Mouse (Mus musculus): ENCODE measurements around the gene Igsf9b. TPM values are rescaled to one million over a fixed set of nuclear protein-coding genes. Genes with fewer than 3 reads are reported as not detected.

The Igsf9b gene
- polyA plus RNA-seq, 1 experiment = 11.6 TPM

- DNase-seq (ENCODE audit: low read depth) = peak; percentile 83
- no peak for TF ChIP-seq POLR2A (IDR thresholded peaks at IDR 0.05; ENCODE audit: borderline replicate concordance, extremely low read depth, insufficient read depth, insufficient read length, poor library complexity, severe bottlenecking)
- no peak for TF ChIP-seq CTCF (IDR thresholded peaks at IDR 0.05; ENCODE audit: borderline replicate concordance, extremely low read depth, insufficient read depth, insufficient read length)
These were observed 38.1 kb downstream of the Igsf9b start for GRCm38 (mm10) chr9:27336962-27337636.

- no peak for TF ChIP-seq CTCF (IDR thresholded peaks at IDR 0.05; ENCODE audit: borderline replicate concordance, extremely low read depth, insufficient read depth, insufficient read length)
- TF ChIP-seq POLR2A (IDR thresholded peaks at IDR 0.05; ENCODE audit: borderline replicate concordance, extremely low read depth, insufficient read depth, insufficient read length, poor library complexity, severe bottlenecking) = no peak
- DNase-seq (ENCODE audit: low read depth) = no peak
These were observed 40.2 kb downstream of the Igsf9b start for GRCm38 (mm10) chr9:27339168-27339567.

- TF ChIP-seq POLR2A (IDR thresholded peaks at IDR 0.05; ENCODE audit: borderline replicate concordance, extremely low read depth, insufficient read depth, insufficient read length, poor library complexity, severe bottlenecking) (no peak), CTCF (IDR thresholded peaks at IDR 0.05; ENCODE audit: borderline replicate concordance, extremely low read depth, insufficient read depth, insufficient read length) (no peak)
- peak; percentile 86 for DNase-seq (ENCODE audit: low read depth)
These were observed 47.7 kb downstream of the Igsf9b start for GRCm38 (mm10) chr9:27346541-27347269.

- DNase-seq (ENCODE audit: low read depth) = no peak
These were observed 54.1 kb downstream of the Igsf9b start for GRCm38 (mm10) chr9:27353082-27353481.

GRCm38 (mm10) chr9:27357893-27358292, 58.9 kb downstream of the Igsf9b start:
- no peak for DNase-seq (ENCODE audit: low read depth)
- TF ChIP-seq POLR2A (IDR thresholded peaks at IDR 0.05; ENCODE audit: borderline replicate concordance, extremely low read depth, insufficient read depth, insufficient read length, poor library complexity, severe bottlenecking) = no peak
- no peak for TF ChIP-seq CTCF (IDR thresholded peaks at IDR 0.05; ENCODE audit: borderline replicate concordance, extremely low read depth, insufficient read depth, insufficient read length)

More at GRCm38 (mm10) chr9:27353082-27353481, 54.1 kb downstream of the Igsf9b start:
- TF ChIP-seq POLR2A (IDR thresholded peaks at IDR 0.05; ENCODE audit: borderline replicate concordance, extremely low read depth, insufficient read depth, insufficient read length, poor library complexity, severe bottlenecking) (no peak), CTCF (IDR thresholded peaks at IDR 0.05; ENCODE audit: borderline replicate concordance, extremely low read depth, insufficient read depth, insufficient read length) (no peak)

- DNase-seq (ENCODE audit: low read depth) = no peak
These were observed 68.2 kb downstream of the Igsf9b start for GRCm38 (mm10) chr9:27367231-27367630.

GRCm38 (mm10) chr9:27369108-27369507, 70.1 kb downstream of the Igsf9b start:
- DNase-seq (ENCODE audit: low read depth) = no peak
- no peak for TF ChIP-seq CTCF (IDR thresholded peaks at IDR 0.05; ENCODE audit: borderline replicate concordance, extremely low read depth, insufficient read depth, insufficient read length)
- TF ChIP-seq POLR2A (IDR thresholded peaks at IDR 0.05; ENCODE audit: borderline replicate concordance, extremely low read depth, insufficient read depth, insufficient read length, poor library complexity, severe bottlenecking) = no peak

More at GRCm38 (mm10) chr9:27367231-27367630, 68.2 kb downstream of the Igsf9b start:
- TF ChIP-seq POLR2A (IDR thresholded peaks at IDR 0.05; ENCODE audit: borderline replicate concordance, extremely low read depth, insufficient read depth, insufficient read length, poor library complexity, severe bottlenecking) (no peak), CTCF (IDR thresholded peaks at IDR 0.05; ENCODE audit: borderline replicate concordance, extremely low read depth, insufficient read depth, insufficient read length) (no peak)

GRCm38 (mm10) chr9:27375746-27376145, 76.7 kb downstream of the Igsf9b start:
- no peak for DNase-seq (ENCODE audit: low read depth)
- TF ChIP-seq CTCF (IDR thresholded peaks at IDR 0.05; ENCODE audit: borderline replicate concordance, extremely low read depth, insufficient read depth, insufficient read length) (no peak), POLR2A (IDR thresholded peaks at IDR 0.05; ENCODE audit: borderline replicate concordance, extremely low read depth, insufficient read depth, insufficient read length, poor library complexity, severe bottlenecking) (no peak)

- TF ChIP-seq CTCF (IDR thresholded peaks at IDR 0.05; ENCODE audit: borderline replicate concordance, extremely low read depth, insufficient read depth, insufficient read length) (no peak), POLR2A (IDR thresholded peaks at IDR 0.05; ENCODE audit: borderline replicate concordance, extremely low read depth, insufficient read depth, insufficient read length, poor library complexity, severe bottlenecking) (no peak)
- no peak for DNase-seq (ENCODE audit: low read depth)
These were observed 87.9 kb downstream of the Igsf9b start for GRCm38 (mm10) chr9:27386951-27387350.

GRCm38 (mm10) chr9:27396500-27396899, 97.5 kb downstream of the Igsf9b start, which contains the start of gene Spata19:
TSS of gene Spata19 (plus strand) at chr9:27396800.
- TF ChIP-seq CTCF (IDR thresholded peaks at IDR 0.05; ENCODE audit: borderline replicate concordance, extremely low read depth, insufficient read depth, insufficient read length) = no peak
- TF ChIP-seq POLR2A (IDR thresholded peaks at IDR 0.05; ENCODE audit: borderline replicate concordance, extremely low read depth, insufficient read depth, insufficient read length, poor library complexity, severe bottlenecking) = no peak
- no peak for DNase-seq (ENCODE audit: low read depth)

- TF ChIP-seq CTCF (IDR thresholded peaks at IDR 0.05; ENCODE audit: borderline replicate concordance, extremely low read depth, insufficient read depth, insufficient read length) (no peak), POLR2A (IDR thresholded peaks at IDR 0.05; ENCODE audit: borderline replicate concordance, extremely low read depth, insufficient read depth, insufficient read length, poor library complexity, severe bottlenecking) (no peak)
- DNase-seq (ENCODE audit: low read depth) = peak; percentile 7
These were observed 102.2 kb downstream of the Igsf9b start for GRCm38 (mm10) chr9:27401169-27401568.

Other genes with a start within 250 kb of the Igsf9b start
- gene Jam3, start 143.8 kb upstream of the Igsf9b start, polyA plus RNA-seq (2012; rRNA removed) = 53.5 and 63.4 TPM in 2 replicates
- gene Spata19, start 97.6 kb downstream of the Igsf9b start, polyA plus RNA-seq (2012; rRNA removed) = 0.14 TPM in 1 of 2 replicates, not detected in the other